Mouse (Mus musculus): ENCODE data around the gene Gm17334.

DNA sequence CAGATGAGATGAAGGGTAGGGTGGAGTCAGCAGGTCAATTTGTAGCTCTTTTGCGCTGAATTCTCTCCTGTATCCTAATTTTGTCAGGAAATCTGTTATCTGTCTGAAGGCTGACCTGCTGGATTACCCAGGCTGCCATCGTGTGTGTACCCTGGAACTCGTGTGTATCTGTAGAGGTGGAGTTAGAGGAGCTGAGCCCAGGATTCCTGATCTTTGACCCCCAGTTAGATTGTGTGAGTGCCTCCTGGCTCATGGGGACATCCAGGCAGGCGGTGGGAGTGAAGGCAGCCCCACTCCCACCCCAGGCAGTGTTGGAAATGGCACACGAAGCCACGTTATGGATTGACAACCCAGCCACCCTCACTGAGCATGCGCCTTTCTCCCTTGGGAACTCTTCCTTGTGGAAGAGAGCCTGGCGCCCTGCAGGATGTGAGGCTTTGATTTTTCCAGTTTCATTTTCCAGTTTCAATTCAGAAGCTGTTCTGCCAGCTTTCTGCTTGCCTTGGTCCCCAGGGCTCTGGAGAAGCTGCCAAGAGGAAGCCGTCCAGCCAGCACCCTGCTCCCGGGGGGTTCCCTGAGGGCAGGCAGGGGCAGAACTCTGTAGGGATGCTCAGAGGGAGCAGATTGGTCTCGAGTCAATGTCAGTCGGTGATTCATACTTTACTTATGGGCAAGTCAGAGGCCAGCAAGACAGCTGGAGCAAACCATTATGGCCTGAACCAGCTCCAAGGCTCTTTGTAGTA is 23.6 kb upstream of the Gm17334 start:
- TF ChIP-seq CTCF (IDR thresholded peaks at IDR 0.05; ENCODE audit: extremely low read depth, insufficient read depth, insufficient read length, insufficient replicate concordance) (no peak), POLR2A (IDR thresholded peaks at IDR 0.05; ENCODE audit: low read depth, low read length) (no peak)
